Mouse (Mus musculus) kidney, postnatal 36 days (tissue): ENCODE measurements at regions not wholly inside any gene's neighbourhood (a gene's known extent, or its start where the extent isn't known, plus 50 kb on each side); places are given as distances from the start of the nearest gene placed in this dataset.

Source experiments
- DNase-seq, 2 experiments: peaks; one replicate each; pipeline ENCODE4 v3.0.0; 2021 to 2022; ENCODE audit warnings: mixed read lengths in 2 of 2

- DNase-seq: no peak
Observed at GRCm38 (mm10) chr1:72764522-72764921, 53.4 kb downstream of the Rpl37a start.

- no peak for DNase-seq
Observed at GRCm38 (mm10) chr1:72765046-72765810, 54.1 kb downstream of the Rpl37a start.

GRCm38 (mm10) chr1:72769428-72769827, 54.9 kb upstream of the Igfbp2 start:
- DNase-seq: no peak

- no peak for DNase-seq
Observed at GRCm38 (mm10) chr1:72772708-72773107, 51.6 kb upstream of the Igfbp2 start.

GRCm38 (mm10) chr1:72773234-72773633, 51.1 kb upstream of the Igfbp2 start:
- DNase-seq: peak; percentile 29 to 36
